Mouse (Mus musculus) heart, postnatal 25 days (tissue): Measurements from ENCODE around the gene Uqcr10. TPM values are rescaled to one million over a fixed set of nuclear protein-coding genes. Genes with fewer than 3 reads are reported as not detected.

Experiments used
- DNase-seq: peaks from one replicate; pipeline ENCODE4 v3.0.0; 2022; ENCODE audit warnings: low spot score
- intact Hi-C: fragments of 180-260 bp; cut with DNase I; formaldehyde crosslinking; loops from one replicate; pipeline ENCODE4 v1.15.1; 2025
- total RNA-seq, 2 experiments: library from RNA; stranded (reverse); gene quantifications; 2 replicates each; pipeline ENCODE4 v1.2.3; 2021

Uqcr10 gene
- total RNA-seq, 2 experiments from 2014 or later: 1,536 to 1,541 TPM

DNA sequence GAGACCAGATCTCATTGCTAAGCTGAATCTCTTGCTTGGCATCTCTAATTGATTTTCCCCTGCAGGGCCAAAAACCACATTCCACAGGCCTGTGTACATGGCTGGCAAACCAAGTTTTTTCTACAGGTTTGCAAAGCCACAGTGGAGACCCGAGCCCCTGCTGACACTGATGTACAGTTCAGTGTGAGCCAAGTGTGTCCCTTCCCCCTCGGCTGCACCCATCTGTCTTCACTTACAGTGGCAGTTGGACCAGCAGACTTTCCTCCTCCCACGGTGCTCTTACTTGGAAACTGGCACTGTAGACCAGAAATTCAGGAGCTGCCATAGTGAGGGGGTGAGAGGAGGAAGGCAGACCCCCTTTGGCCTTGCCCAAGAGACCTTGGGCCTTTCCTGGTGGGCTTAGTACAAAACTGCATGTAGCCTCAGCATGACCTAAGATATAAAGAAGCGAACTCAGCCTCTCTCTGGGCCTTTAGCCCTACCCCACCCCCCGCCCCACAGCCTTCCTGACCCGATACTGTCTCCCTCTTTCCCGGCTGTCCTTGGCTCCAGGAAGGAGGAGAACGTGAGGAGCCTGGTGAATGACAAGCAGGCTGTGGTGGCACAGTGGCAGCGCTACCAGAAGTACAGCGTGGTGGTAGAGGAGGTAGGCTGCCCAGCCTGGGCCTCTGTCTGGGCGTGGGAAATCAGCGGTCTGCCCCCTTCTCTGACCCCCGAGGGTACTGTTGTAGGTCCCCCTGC, 25.3 kb downstream of the Uqcr10 start:
- no peak for DNase-seq
- intact Hi-C loops: no loop called here

GRCm38 (mm10) chr11:4677250-4677872, 26.8 kb downstream of the Uqcr10 start:
- DNase-seq: no peak
- intact Hi-C loops: no loop called here

- no peak for DNase-seq
Measured at GRCm38 (mm10) chr11:4675693-4676092, 28.4 kb downstream of the Uqcr10 start.

DNA sequence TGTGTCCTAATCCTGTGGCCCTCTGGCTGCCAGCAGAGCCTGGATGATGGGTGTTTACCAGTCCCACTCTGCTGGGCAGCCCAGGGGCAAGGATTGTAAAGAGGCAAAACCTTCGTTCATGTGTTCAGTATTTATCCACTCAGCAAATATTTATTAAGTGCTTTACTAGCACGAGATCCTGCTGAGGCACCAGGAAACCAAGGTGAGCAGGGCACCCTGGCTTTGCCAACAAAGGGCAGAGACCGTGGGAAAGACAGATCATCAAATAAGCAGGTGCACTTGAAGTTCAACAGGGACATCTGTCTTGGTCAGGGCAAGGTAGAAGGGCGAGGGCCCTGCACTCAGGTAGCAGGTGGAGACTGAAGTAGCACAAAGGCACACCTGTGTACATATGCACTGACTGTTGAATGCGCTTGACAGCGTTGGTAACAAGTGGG, 29.0 kb downstream of the Uqcr10 start:
- no peak for DNase-seq
- intact Hi-C loops: no loop called here

More at GRCm38 (mm10) chr11:4675693-4676092, 28.4 kb downstream of the Uqcr10 start:
- intact Hi-C loops: no loop called here

GRCm38 (mm10) chr11:4674593-4674992, 29.5 kb downstream of the Uqcr10 start:
- DNase-seq: no peak
- intact Hi-C loops: no loop called here

GRCm38 (mm10) chr11:4671736-4672135, 32.4 kb downstream of the Uqcr10 start:
- DNase-seq: no peak
- intact Hi-C loops: no loop called here

GRCm38 (mm10) chr11:4662496-4662878, 41.7 kb downstream of the Uqcr10 start:
- DNase-seq: no peak
- intact Hi-C loops: no loop called here

- no peak for DNase-seq
- intact Hi-C loops: no loop called here
Measured at GRCm38 (mm10) chr11:4661871-4662495, 42.2 kb downstream of the Uqcr10 start.

DNA sequence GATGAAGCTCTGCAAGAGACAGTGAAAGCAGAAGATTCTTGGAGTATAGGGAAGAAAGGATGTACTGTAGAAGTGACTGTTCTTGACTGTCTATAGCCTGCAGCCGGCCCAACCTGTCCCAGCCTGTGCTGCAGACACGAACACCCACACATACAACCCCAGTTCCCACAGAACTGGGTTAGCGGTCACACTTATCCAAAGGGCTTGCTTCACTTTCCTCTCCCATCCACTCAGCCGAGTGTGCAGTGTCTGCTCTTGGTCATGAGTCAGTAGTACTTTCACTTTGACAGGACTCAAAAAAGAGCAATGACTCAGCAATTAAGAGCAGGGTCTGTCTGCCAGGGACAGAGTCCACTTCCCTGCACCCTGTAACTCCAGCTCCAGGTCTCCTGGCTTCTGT, 42.8 kb downstream of the Uqcr10 start:
- DNase-seq: no peak
- intact Hi-C loops: no loop called here

GRCm38 (mm10) chr11:4660309-4661025, 43.7 kb downstream of the Uqcr10 start:
- no peak for DNase-seq
- intact Hi-C loops: no loop called here

DNA sequence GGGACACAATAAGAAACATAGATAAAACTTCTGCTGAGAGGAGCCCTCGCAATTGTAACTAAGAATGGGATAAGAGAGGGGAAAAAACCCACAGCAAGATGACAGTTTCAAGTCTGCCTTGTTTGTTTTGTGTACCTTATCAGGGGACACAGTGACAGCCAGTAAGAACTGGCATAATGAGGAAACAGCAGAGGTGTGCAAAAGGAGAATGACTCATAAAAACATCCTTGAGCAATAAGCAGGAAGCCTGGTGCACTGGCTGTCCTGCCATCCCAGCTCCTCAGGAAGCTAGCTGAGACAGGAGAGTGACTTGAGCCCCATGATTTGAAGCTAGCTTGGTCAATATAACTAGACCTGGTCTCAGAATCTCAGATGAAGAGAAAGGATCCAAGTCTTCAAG, 44.3 kb downstream of the Uqcr10 start:
- intact Hi-C loops: no loop called here
- no peak for DNase-seq

Other genes with a start within 250 kb of the Uqcr10 start
- gene Mtmr3, start 109.5 kb downstream of the Uqcr10 start, total RNA-seq: 10 to 100 TPM; 49.6 to 50.6 TPM
- not detected for gene Gm11032, start 84.3 kb downstream of the Uqcr10 start, total RNA-seq
- gene Ascc2, start 66.6 kb downstream of the Uqcr10 start, total RNA-seq: 10 to 100 TPM; 13.6 to 15.2 TPM
- 10 to 100 TPM; 25.7 to 26.3 TPM for gene Zmat5, start 336 bp upstream of the Uqcr10 start, total RNA-seq
- not detected for gene Cabp7, start 42.4 kb upstream of the Uqcr10 start, total RNA-seq
- 10 to 100 TPM; 81.5 to 83.6 TPM for gene Nf2, start 145.2 kb upstream of the Uqcr10 start, total RNA-seq
- under 1 TPM; 0.70 to 0.86 TPM for gene Nipsnap1, start 169.6 kb upstream of the Uqcr10 start, total RNA-seq
- 10 to 100 TPM; 16.3 to 16.9 TPM for gene Thoc5, start 191.0 kb upstream of the Uqcr10 start, total RNA-seq
- gene Nefh, start 243.7 kb upstream of the Uqcr10 start, total RNA-seq: not detected